Mouse (Mus musculus) cerebellum, adult (tissue): Measurements from ENCODE around the gene Ddc.

Experiments used
- ATAC-seq: cut with Nextera tagmentation; 2 replicates; pipeline ENCODE4 v1.9.2; 2017; ENCODE audit warnings: mild to moderate bottlenecking, moderate library complexity, mixed read lengths; ENCODE audit not compliant: insufficient number of reproducible peaks, low FRiP score, low TSS enrichment

Ddc gene

DNA sequence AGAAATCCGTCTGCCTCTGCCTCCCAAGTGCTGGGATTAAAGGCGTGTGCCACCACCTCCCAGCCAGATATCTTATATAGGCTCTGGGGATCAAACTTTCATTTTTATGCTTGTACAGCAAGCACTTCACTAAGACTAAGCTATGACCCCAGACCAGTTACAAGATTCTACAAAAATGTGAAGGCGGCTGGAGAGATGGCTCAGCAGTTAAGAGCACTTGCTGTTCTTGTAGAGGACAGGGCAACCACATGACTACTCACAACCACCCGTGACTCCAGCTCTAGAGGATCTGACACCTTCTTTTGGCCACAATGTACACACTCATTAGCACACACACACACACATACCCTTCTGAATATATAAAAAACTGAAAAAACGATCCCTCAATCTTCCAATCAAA, 93.5 kb downstream of the Ddc start:
- ATAC-seq, result no peak

DNA sequence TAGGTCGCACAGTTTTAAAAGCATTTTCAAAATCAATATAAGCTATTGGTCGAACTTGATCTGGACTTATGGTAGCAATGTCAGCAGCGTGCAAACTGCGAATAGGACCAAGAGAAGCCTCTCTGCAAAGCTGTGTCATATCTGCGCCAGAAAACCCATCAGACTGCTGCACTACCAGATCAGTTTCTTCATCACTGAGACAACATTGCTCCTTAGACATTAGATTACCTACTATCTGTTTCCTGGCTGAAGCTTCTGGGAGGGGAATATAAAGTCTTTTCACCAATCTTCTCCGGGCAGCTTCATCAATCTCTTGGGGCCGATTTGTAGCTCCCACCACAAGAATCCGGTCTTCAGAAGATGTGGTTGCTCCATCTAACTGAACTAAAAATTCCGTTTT, 96.9 kb downstream of the Ddc start:
- ATAC-seq, result no peak

GRCm38 (mm10) chr11:11800304-11800703, 97.6 kb downstream of the Ddc start:
- ATAC-seq, result no peak

DNA sequence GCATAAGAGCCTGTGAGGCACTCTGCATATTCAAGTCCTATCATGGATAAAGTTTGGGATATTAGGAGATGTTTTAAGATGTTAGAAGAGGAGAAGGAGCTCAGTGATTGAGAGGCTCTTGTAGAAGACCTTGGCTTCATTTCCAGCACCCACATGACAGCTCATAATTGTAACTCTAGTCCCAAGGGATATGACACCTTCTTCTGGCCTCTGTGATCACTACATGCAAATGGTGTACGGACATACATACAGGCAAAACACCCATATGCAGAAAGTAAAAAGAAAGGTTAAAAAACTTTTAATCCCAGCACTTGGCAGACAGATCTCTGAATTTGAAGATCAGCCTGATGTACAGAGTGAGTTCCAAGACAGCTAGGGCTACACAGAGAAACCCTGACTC, 99.3 kb downstream of the Ddc start:
- no peak for ATAC-seq

- ATAC-seq, result no peak
Measured at GRCm38 (mm10) chr11:11794626-11795025, 103.3 kb downstream of the Ddc start.

GRCm38 (mm10) chr11:11788521-11788974, 109.4 kb downstream of the Ddc start:
- ATAC-seq, result peak; percentile 92

DNA sequence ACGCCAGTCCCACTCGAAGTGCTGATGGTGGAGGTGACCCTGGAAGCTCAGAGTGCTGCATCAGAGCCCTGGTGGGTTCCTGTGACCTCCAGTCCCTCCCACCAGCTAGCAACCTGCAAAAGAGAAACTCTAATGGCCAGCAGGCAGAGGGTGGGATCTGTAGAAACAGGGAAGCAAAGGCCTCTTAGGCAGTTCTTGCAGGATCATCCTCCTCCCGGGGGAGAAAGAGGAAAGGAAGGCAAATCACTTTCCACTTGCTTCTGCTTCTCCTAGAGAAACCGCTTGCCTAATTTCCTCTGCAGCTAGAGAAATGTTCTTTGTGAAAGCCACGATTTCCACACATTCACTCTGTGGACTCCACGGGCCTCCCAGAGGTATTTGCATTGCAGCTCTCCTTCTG, 112.5 kb downstream of the Ddc start:
- ATAC-seq, result no peak

GRCm38 (mm10) chr11:11781728-11782127, 116.2 kb downstream of the Ddc start:
- no peak for ATAC-seq

GRCm38 (mm10) chr11:11778345-11778744, 119.6 kb downstream of the Ddc start:
- ATAC-seq, result no peak

DNA sequence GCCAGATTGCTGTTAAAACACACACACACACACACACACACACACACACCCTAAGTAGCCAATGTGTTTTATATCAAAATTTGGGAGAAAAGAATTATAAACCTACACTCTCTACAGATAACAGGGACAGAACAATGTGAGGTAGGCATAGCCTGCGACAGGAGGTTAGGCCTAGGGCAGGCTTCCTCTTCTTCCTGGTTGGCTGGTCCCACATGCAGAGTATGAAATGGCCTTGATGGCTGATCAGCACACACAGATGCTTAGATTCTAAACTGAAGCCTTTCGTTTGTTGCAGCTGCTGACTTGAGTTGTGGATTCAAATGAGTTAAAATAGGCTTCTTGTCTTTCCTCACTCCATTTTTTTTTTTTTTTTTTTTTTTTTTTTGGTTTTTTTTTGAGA, 120.1 kb downstream of the Ddc start:
- ATAC-seq, result no peak

- no peak for ATAC-seq
Measured at GRCm38 (mm10) chr11:11777246-11777645, 120.7 kb downstream of the Ddc start.

- no peak for ATAC-seq
Measured at GRCm38 (mm10) chr11:11776822-11777174, 121.1 kb downstream of the Ddc start.

GRCm38 (mm10) chr11:11776071-11776821, 121.7 kb downstream of the Ddc start:
- ATAC-seq, result no peak

DNA sequence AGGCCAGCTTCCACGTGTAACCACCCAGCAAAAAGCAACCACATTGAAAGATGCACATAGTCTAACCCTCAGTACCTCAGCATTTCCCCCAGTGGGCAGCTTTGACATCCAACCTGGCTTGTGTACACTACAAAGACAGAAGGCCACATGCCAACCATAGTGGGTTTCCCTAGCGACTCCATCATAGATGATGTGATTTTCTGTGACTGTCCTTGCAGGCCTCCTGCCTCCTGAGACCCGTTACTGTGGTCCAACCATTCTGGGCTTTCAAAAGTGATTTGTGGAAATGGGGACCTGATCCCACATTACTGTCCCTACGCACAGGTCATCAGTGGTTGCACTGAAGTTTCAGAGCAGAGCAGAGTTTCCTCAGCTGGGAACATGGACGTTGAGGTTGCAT, 123.1 kb downstream of the Ddc start:
- ATAC-seq, result no peak

GRCm38 (mm10) chr11:11774384-11774783, 123.6 kb downstream of the Ddc start:
- no peak for ATAC-seq

DNA sequence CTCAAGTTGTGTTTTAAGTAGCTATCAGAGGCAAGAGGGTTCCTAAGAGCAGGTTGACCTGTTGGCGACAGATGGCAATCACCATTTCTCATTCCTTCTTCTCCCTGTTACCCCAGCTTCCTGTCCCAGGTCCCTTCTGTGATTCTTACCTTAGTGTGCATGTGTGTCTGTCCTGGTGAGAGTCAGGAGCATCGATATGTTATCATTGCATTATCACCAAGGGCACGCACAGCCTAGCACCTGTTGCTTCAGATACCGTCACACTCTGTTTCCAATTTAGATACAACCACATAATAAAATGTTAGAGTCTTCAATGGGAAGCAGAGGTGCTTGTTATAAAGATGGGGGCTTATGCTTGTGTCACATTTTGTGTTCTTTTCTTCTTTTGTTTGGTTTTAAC, 125.7 kb downstream of the Ddc start:
- no peak for ATAC-seq

DNA sequence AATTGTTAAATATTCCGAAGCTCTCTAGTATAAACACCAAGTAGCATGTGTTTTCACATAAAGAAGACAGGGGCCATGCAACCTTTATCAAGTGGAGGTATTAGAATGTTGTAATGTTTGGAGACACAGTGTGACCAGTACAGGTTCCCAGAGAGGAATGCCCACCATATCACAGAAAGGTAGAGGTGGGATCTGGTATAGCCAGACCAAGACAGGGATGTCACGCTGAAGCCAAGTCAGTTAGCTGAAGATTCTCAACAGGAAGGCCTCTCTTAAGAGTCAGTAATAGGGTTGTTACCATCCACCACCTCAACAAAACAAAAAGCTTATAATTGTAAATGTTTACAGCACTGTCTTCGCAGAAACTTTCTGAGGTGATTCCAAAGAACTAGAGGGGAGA, 127.3 kb downstream of the Ddc start:
- ATAC-seq, result no peak

DNA sequence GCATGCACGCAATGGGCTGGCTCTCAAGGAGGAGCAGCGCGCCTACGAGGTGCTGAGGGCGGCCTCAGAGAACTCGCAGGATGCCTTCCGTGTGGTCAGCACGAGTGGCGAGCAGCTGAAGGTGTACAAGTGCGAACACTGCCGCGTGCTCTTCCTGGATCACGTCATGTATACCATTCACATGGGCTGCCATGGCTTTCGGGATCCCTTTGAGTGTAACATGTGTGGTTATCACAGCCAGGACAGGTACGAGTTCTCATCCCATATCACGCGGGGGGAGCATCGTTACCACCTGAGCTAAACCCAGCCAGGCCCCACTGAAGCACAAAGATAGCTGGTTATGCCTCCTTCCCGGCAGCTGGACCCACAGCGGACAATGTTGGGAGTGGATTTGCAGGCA, 128.7 kb downstream of the Ddc start:
- no peak for ATAC-seq

- ATAC-seq, result no peak
Measured at GRCm38 (mm10) chr11:11768057-11768456, 129.9 kb downstream of the Ddc start.

DNA sequence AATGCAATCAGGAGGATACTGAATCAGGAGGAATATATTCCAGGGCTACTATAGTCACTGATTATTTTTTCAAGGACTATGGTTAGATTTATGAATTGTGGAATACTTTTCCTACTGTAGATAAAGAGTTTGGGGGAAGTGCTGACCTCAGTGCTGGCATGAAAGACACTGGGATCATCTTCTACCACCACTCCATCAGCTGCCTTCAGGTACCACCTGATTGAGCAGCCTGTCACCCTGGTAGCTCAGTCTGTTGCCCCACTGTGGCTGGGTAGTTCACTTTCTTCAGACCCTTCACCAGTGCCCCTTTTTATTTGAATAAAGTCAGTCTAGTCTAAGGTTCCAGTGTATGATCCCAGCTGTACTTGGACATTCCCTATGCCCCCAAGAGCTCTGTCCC, 131.2 kb downstream of the Ddc start:
- no peak for ATAC-seq

DNA sequence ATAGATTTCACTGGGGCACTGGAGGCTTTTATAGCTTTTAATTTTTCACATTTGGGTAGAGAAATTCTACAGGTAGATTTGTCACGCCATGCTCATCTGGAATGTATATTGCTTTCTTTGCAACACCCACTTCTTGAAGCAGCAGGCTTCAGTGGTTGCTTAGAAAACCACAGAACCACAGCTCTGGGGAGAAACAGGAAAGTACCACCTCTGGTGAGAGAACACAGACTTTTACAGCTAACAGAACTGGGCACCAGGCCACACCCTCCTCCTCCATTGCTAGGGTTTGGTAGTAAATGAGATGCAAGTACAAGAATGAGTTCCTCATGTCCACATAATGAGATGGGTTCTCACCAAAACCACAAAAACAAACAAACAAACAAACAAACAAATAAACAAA, 131.8 kb downstream of the Ddc start:
- no peak for ATAC-seq

DNA sequence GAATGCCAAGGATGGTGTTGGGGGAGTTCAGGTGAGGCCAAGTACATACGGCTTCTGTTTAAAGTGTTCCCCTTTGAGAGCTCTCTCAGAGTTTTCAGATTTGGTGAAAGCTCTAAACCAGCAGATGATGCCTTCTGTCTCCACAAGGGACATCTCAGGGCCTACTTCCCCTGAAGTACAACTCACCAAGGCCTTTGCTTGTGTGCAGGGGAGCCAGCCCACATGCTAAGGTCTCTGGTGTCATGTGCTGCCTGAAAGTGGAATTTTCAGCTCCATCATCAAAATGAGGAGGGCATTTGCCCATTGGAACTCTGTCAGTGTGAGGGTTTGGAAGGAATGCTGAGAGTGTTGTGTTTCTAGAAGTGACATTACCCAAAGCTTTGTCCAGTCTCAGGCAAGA, 132.5 kb downstream of the Ddc start:
- ATAC-seq, result no peak
